Mouse (Mus musculus) small intestine, adult 2 months (tissue): ENCODE measurements around the gene Glipr1.

Experiments used
- CTCF ChIP-seq: fragments of 200-500 bp; IDR thresholded peaks from 2 replicates; pipeline ENCODE4 v1.5.1; 2012; ENCODE audit warnings: low read depth, mild to moderate bottlenecking, control low read depth, inconsistent platforms, low read length, moderate library complexity, mixed read lengths; ENCODE audit not compliant: insufficient replicate concordance, insufficient read length; ENCODE audit errors: extremely low read depth
- POLR2A ChIP-seq: fragments of 200-500 bp; IDR thresholded peaks from 2 replicates; pipeline ENCODE4 v1.6.1; 2012; ENCODE audit warnings: low read depth, mild to moderate bottlenecking, control low read depth, inconsistent platforms, low read length, moderate library complexity

GRCm38 (mm10) chr10:111943026-111943425 is 59.4 kb downstream of the Glipr1 start:
- TF ChIP-seq CTCF (no peak), POLR2A (no peak)
